Mouse (Mus musculus) limb, embryonic 10.5 days (tissue): ENCODE measurements around the gene E030025P04Rik. TPM values are rescaled to one million over a fixed set of nuclear protein-coding genes. Genes with fewer than 3 reads are reported as not detected.

Experiments used
- DNase-seq: peaks from one replicate; pipeline ENCODE4 v3.0.0-alpha.2; 2017; ENCODE audit warnings: low spot score
- H3K27ac ChIP-seq: fragments of 300-500 bp; sonication (generic); 2 replicates; pipeline ENCODE4 v1.5.1; 2016; ENCODE audit warnings: mild to moderate bottlenecking
- H3K27me3 ChIP-seq: fragments of 300-500 bp; sonication (generic); 2 replicates; pipeline ENCODE4 v1.6.1; 2016; ENCODE audit warnings: low read depth, mild to moderate bottlenecking; ENCODE audit not compliant: poor library complexity, severe bottlenecking
- H3K36me3 ChIP-seq: fragments of 300-500 bp; sonication (generic); 2 replicates; pipeline ENCODE4 v1.6.1; 2016; ENCODE audit warnings: mild to moderate bottlenecking, moderate library complexity
- H3K4me1 ChIP-seq: fragments of 300-500 bp; sonication (generic); 2 replicates; pipeline ENCODE4 v1.6.1; 2016
- H3K4me3 ChIP-seq: fragments of 300-500 bp; sonication (generic); 2 replicates; pipeline ENCODE4 v1.5.1; 2016; ENCODE audit warnings: mild to moderate bottlenecking, moderate library complexity
- H3K9me3 ChIP-seq: fragments of 300-500 bp; sonication (generic); replicated peaks from 2 replicates; pipeline ENCODE4 v1.6.1; 2016; ENCODE audit warnings: mild to moderate bottlenecking
- WGBS: fragments of 180-500 bp; shearing (Covaris S2); methylation state at CpG from one replicate; pipeline ENCODE4 v1.1.7; 2016; 5-methylcytosine and 5-hydroxymethylcytosine counted together
- polyA plus RNA-seq: library from polyadenylated mRNA; unstranded; fragments of >200 nt; fragmentation: Nextera tagmentation; extraction: Ambion mirVana; gene quantifications from 2 replicates; pipeline ENCODE4 v1.2.1, GENCODE M21; 2016

The E030025P04Rik gene
- polyA plus RNA-seq, result not detected in 2 replicates

- DNase-seq, result no peak
- H3K9me3 ChIP-seq, result no peaks in the 10 kb centered on the region
- 82% methylated on average over 4 of the region's 4 CpGs for WGBS
- H3K27ac ChIP-seq, result no peak within 1 kb of the TSS
- no peaks in the 10 kb centered on the region for H3K27me3 ChIP-seq
- no peaks in the 10 kb centered on the region for H3K36me3 ChIP-seq
- H3K4me1 ChIP-seq, result peaks cover 11% of the 10 kb centered on the region
- no peak within 1 kb of the TSS for H3K4me3 ChIP-seq
These were observed at the start of gene E030025P04Rik for GRCm38 (mm10) chr11:109144236-109144635. E030025P04Rik (minus strand) TSS chr11:109144369.

- Histone ChIP-seq H3K27ac (no peak overlapping the region; the same call in 1 of the 2 replicates), H3K4me3 (no peak overlapping the region), H3K9me3 (no peaks in the 10 kb centered on the region), H3K4me1 (peaks cover 11% of the 10 kb centered on the region), H3K36me3 (no peaks in the 10 kb centered on the region), H3K27me3 (no peaks in the 10 kb centered on the region)
- 48% methylated on average over 15 of the region's 15 CpGs for WGBS
- peak; percentile 87 for DNase-seq
These were observed 48.7 kb upstream of the E030025P04Rik start for GRCm38 (mm10) chr11:109192673-109193557.

GRCm38 (mm10) chr11:109188235-109188634, 44.1 kb upstream of the E030025P04Rik start:
- Histone ChIP-seq H3K4me3 (no peak overlapping the region), H3K9me3 (no peaks in the 10 kb centered on the region), H3K4me1 (peaks cover 8% of the 10 kb centered on the region), H3K36me3 (no peaks in the 10 kb centered on the region), H3K27me3 (no peaks in the 10 kb centered on the region), H3K27ac (no peak overlapping the region)
- WGBS, result 94% methylated on average over 5 of the region's 5 CpGs
- no peak for DNase-seq

- DNase-seq, result no peak
- Histone ChIP-seq H3K9me3 (no peaks in the 10 kb centered on the region), H3K27me3 (no peaks in the 10 kb centered on the region), H3K27ac (no peak overlapping the region), H3K4me3 (no peak overlapping the region), H3K4me1 (peaks cover 2% of the 10 kb centered on the region), H3K36me3 (no peaks in the 10 kb centered on the region)
- WGBS, result 68% methylated on average over 6 of the region's 6 CpGs
These were observed 43.5 kb upstream of the E030025P04Rik start for GRCm38 (mm10) chr11:109187631-109188184.

- H3K27ac ChIP-seq, result no peak overlapping the region
- H3K36me3 ChIP-seq, result no peaks in the 10 kb centered on the region
- H3K27me3 ChIP-seq, result no peaks in the 10 kb centered on the region
- H3K9me3 ChIP-seq, result no peaks in the 10 kb centered on the region
- no peak overlapping the region for H3K4me3 ChIP-seq
- WGBS, result 81% methylated on average over 7 of the region's 7 CpGs
- peaks cover 9% of the 10 kb centered on the region for H3K4me1 ChIP-seq
- no peak for DNase-seq
These were observed 36.9 kb upstream of the E030025P04Rik start for GRCm38 (mm10) chr11:109181118-109181517.

- no peak for DNase-seq
- Histone ChIP-seq H3K36me3 (no peaks in the 10 kb centered on the region), H3K9me3 (no peaks in the 10 kb centered on the region), H3K27ac (no peak overlapping the region), H3K4me1 (peaks cover 9% of the 10 kb centered on the region), H3K27me3 (no peaks in the 10 kb centered on the region), H3K4me3 (no peak overlapping the region)
- 88% methylated on average over 11 of the region's 11 CpGs for WGBS
These were observed 36.1 kb upstream of the E030025P04Rik start for GRCm38 (mm10) chr11:109180290-109180689.

- DNase-seq, result peak; percentile 41
- Histone ChIP-seq H3K27me3 (no peaks in the 10 kb centered on the region), H3K4me1 (peaks cover 9% of the 10 kb centered on the region), H3K36me3 (no peaks in the 10 kb centered on the region), H3K9me3 (no peaks in the 10 kb centered on the region), H3K4me3 (no peak overlapping the region), H3K27ac (no peak overlapping the region)
- WGBS, result 55% methylated on average over 8 of the region's 8 CpGs
These were observed 34.8 kb upstream of the E030025P04Rik start for GRCm38 (mm10) chr11:109178788-109179518.

- Histone ChIP-seq H3K27ac (no peak overlapping the region), H3K4me3 (no peak overlapping the region), H3K4me1 (peaks cover 5% of the 10 kb centered on the region), H3K27me3 (no peaks in the 10 kb centered on the region), H3K36me3 (no peaks in the 10 kb centered on the region), H3K9me3 (0 out of 2 replicates have a peak, but pooled peaks cover 3% of the 10 kb centered on the region)
- 75% methylated on average over 8 of the region's 8 CpGs for WGBS
- DNase-seq, result no peak
These were observed 31.3 kb upstream of the E030025P04Rik start for GRCm38 (mm10) chr11:109175376-109175969.

- Histone ChIP-seq H3K4me3 (no peak overlapping the region), H3K27ac (no peak overlapping the region), H3K36me3 (no peaks in the 10 kb centered on the region), H3K9me3 (0 out of 2 replicates have a peak, but pooled peaks cover 3% of the 10 kb centered on the region), H3K4me1 (peaks cover 19% of the 10 kb centered on the region), H3K27me3 (no peaks in the 10 kb centered on the region)
- DNase-seq, result no peak
- 88% methylated on average over 1 of the region's 1 CpGs for WGBS
These were observed 28.1 kb upstream of the E030025P04Rik start for GRCm38 (mm10) chr11:109172224-109172623.

- no peak for DNase-seq
- no peaks in the 10 kb centered on the region for H3K36me3 ChIP-seq
- 0 out of 2 replicates have a peak, but pooled peaks cover 3% of the 10 kb centered on the region for H3K9me3 ChIP-seq
- no peak overlapping the region for H3K27ac ChIP-seq
- no peaks in the 10 kb centered on the region for H3K27me3 ChIP-seq
- peaks cover 19% of the 10 kb centered on the region for H3K4me1 ChIP-seq
- no peak overlapping the region for H3K4me3 ChIP-seq
- 94% methylated on average over 6 of the region's 6 CpGs for WGBS
These were observed 26.6 kb upstream of the E030025P04Rik start for GRCm38 (mm10) chr11:109170771-109171170.

- Histone ChIP-seq H3K27ac (no peak overlapping the region), H3K9me3 (no peaks in the 10 kb centered on the region), H3K36me3 (no peaks in the 10 kb centered on the region), H3K27me3 (no peaks in the 10 kb centered on the region), H3K4me3 (no peak overlapping the region), H3K4me1 (peaks cover 6% of the 10 kb centered on the region; the same call in 1 of the 2 replicates)
- WGBS, result 65% methylated on average over 5 of the region's 5 CpGs
- no peak for DNase-seq
These were observed 13.5 kb upstream of the E030025P04Rik start for GRCm38 (mm10) chr11:109157694-109158093.

GRCm38 (mm10) chr11:109144890-109145341, 747 bp upstream of the E030025P04Rik start:
- Histone ChIP-seq H3K27ac (no peak overlapping the region), H3K4me3 (no peak overlapping the region), H3K36me3 (no peaks in the 10 kb centered on the region), H3K4me1 (peaks cover 11% of the 10 kb centered on the region), H3K9me3 (no peaks in the 10 kb centered on the region), H3K27me3 (no peaks in the 10 kb centered on the region)
- no peak for DNase-seq
- WGBS, result 39% methylated on average over 7 of the region's 7 CpGs
